Mouse (Mus musculus) A20 (cell line): ENCODE measurements around the gene Prelp.

Experiments
- DNase-seq: peaks from one replicate; pipeline ENCODE4 v3.0.0-alpha.2; 2011; ENCODE audit warnings: low read depth, low spot score

Prelp gene

GRCm38 (mm10) chr1:133899043-133899542, 22.1 kb downstream of the Prelp start:
- no peak for DNase-seq

GRCm38 (mm10) chr1:133897293-133897692, 23.9 kb downstream of the Prelp start:
- DNase-seq = no peak

- DNase-seq = no peak
Measured at GRCm38 (mm10) chr1:133891489-133891888, 29.7 kb downstream of the Prelp start.

- DNase-seq = no peak
Measured at GRCm38 (mm10) chr1:133889949-133890598, 31.1 kb downstream of the Prelp start.

- DNase-seq = no peak
Measured at GRCm38 (mm10) chr1:133887538-133888250, 33.5 kb downstream of the Prelp start.

- DNase-seq = no peak
Measured at GRCm38 (mm10) chr1:133887044-133887443, 34.2 kb downstream of the Prelp start.

GRCm38 (mm10) chr1:133886431-133886830, 34.8 kb downstream of the Prelp start:
- no peak for DNase-seq

GRCm38 (mm10) chr1:133885811-133886210, 35.4 kb downstream of the Prelp start:
- no peak for DNase-seq

GRCm38 (mm10) chr1:133884746-133885145, 36.5 kb downstream of the Prelp start:
- no peak for DNase-seq

- no peak for DNase-seq
Measured at GRCm38 (mm10) chr1:133884090-133884489, 37.1 kb downstream of the Prelp start.

GRCm38 (mm10) chr1:133882283-133883217, 38.7 kb downstream of the Prelp start:
- no peak for DNase-seq

- no peak for DNase-seq
Measured at GRCm38 (mm10) chr1:133881813-133882212, 39.4 kb downstream of the Prelp start.

GRCm38 (mm10) chr1:133878825-133879423, 42.3 kb downstream of the Prelp start:
- DNase-seq = no peak

GRCm38 (mm10) chr1:133876936-133877335, 44.3 kb downstream of the Prelp start:
- DNase-seq = no peak

GRCm38 (mm10) chr1:133873086-133873813, 48.0 kb downstream of the Prelp start:
- DNase-seq = no peak

- no peak for DNase-seq
Measured at GRCm38 (mm10) chr1:133871241-133871640, 50.0 kb downstream of the Prelp start.

- no peak for DNase-seq
Measured at GRCm38 (mm10) chr1:133869221-133869620, 52.0 kb downstream of the Prelp start.

GRCm38 (mm10) chr1:133863257-133863997, 57.8 kb downstream of the Prelp start:
- no peak for DNase-seq

GRCm38 (mm10) chr1:133861028-133861427, 60.2 kb downstream of the Prelp start:
- DNase-seq = no peak
